Mouse (Mus musculus): ENCODE measurements around the gene Olfr73.

- TF ChIP-seq CTCF (IDR thresholded peaks at IDR 0.05) = no peak
- TF ChIP-seq EP300 (IDR thresholded peaks at IDR 0.05) = no peak
Measured at GRCm38 (mm10) chr2:88063587-88063986, 26.1 kb upstream of the Olfr73 start.
